Mouse (Mus musculus) spleen, adult 2 months (tissue): Measurements from ENCODE around the gene Olfr132. TPM values are rescaled to one million over a fixed set of nuclear protein-coding genes. Genes with fewer than 3 reads are reported as not detected.
"Not testable (repeated sequence)": the region's sequence is repeated elsewhere in the genome, so short reads cannot be mapped to it uniquely, and the experiment has no call there.

Source experiments
- DNase-seq, 2 experiments: peaks; one replicate each; pipeline versions ENCODE4 v3.0.0 to v3.0.0-alpha.2; 2012 to 2021; ENCODE audit warnings: low spot score in 2 of 2, low read depth in 1 of 2
- H3K27ac ChIP-seq: fragments of 200-500 bp; 2 replicates; pipeline ENCODE4 v1.5.1; 2012; ENCODE audit warnings: low read length, inconsistent platforms; ENCODE audit not compliant: insufficient read depth
- H3K27me3 ChIP-seq: fragments of 200-500 bp; 2 replicates; pipeline ENCODE4 v1.6.1; 2012; ENCODE audit warnings: mild to moderate bottlenecking, moderate library complexity, low read length, inconsistent platforms; ENCODE audit not compliant: control insufficient read depth, insufficient read depth
- H3K36me3 ChIP-seq: fragments of 200-500 bp; 2 replicates; pipeline ENCODE4 v1.6.1; 2012; ENCODE audit warnings: mild to moderate bottlenecking, low read length, inconsistent platforms; ENCODE audit not compliant: control insufficient read depth, insufficient read depth
- H3K4me1 ChIP-seq: fragments of 200-500 bp; 2 replicates; pipeline ENCODE4 v1.6.1; 2011; ENCODE audit warnings: inconsistent platforms; ENCODE audit not compliant: control insufficient read depth, insufficient read depth, insufficient read length
- H3K4me3 ChIP-seq: fragments of 200-500 bp; 2 replicates; pipeline ENCODE4 v1.5.1; 2011; ENCODE audit warnings: mild to moderate bottlenecking, inconsistent platforms; ENCODE audit not compliant: insufficient read depth, insufficient read length; ENCODE audit errors: extremely low read depth
- CTCF ChIP-seq: fragments of 200-500 bp; IDR thresholded peaks from 2 replicates; pipeline ENCODE4 v1.5.1; 2011; ENCODE audit warnings: mild to moderate bottlenecking, inconsistent platforms; ENCODE audit not compliant: insufficient read depth, insufficient read length, insufficient replicate concordance; ENCODE audit errors: extremely low read depth
- POLR2A ChIP-seq: fragments of 200-500 bp; IDR thresholded peaks from 2 replicates; pipeline ENCODE4 v1.6.1; 2011; ENCODE audit warnings: low read depth, low read length, inconsistent platforms
- WGBS: fragments of 180-500 bp; shearing (Covaris S2); methylation state at CpG from one replicate; pipeline ENCODE4 v1.1.7; 2018; 5-methylcytosine and 5-hydroxymethylcytosine counted together
- polyA plus RNA-seq: library from polyadenylated mRNA; depleted of rRNA; stranded (reverse); fragments of >200 nt; gene quantifications from 2 replicates; pipeline ENCODE4 v1.2.3, GENCODE M21; 2012; rRNA removed

Olfr132 gene
- polyA plus RNA-seq = not detected in 2 replicates

GRCm38 (mm10) chr17:38134426-38134825 is at the start of gene Olfr132:
Gene Olfr132 (minus strand): TSS chr17:38134526.
- no peak for DNase-seq
- no peak within 1 kb of the TSS for H3K4me3 ChIP-seq
- H3K27me3 ChIP-seq = no peaks in the 10 kb centered on the region
- WGBS = 76% methylated on average over 1 of the region's 1 CpGs
- no peaks in the 10 kb centered on the region for H3K36me3 ChIP-seq
- H3K4me1 ChIP-seq = no peaks in the 10 kb centered on the region
- H3K27ac ChIP-seq = no peak within 1 kb of the TSS
- TF ChIP-seq POLR2A (no peak), CTCF (no peak)

DNA sequence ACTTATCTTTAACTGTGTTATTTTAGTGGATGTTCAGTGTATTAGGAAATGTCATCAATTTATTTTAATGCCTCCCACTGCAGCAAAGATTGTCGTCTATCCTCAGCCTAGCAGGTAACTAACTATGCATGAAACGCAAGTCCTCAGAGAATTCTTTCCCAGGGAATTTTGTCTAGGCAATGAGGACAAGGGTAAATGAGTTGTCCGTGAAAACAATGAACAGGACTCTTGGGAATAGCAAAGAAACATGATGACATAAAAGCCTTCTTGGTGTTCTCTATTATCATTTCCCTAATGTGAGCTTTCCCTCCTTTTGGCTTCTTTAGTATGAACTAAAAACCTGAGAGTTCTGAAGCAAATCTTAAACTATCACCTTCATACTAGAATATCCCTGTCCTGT is 36.8 kb upstream of the Olfr132 start, which contains the start of gene Olfr134:
Olfr134 (plus strand) TSS at position 301 of the 400 bp plus-strand sequence.
- DNase-seq = no peak
- H3K36me3 ChIP-seq = no peaks in the 10 kb centered on the region
- H3K4me3 ChIP-seq = no peak within 1 kb of the TSS
- no peaks in the 10 kb centered on the region for H3K4me1 ChIP-seq
- H3K27ac ChIP-seq = no peak within 1 kb of the TSS
- WGBS = 75% methylated on average over 3 of the region's 3 CpGs
- no peak for TF ChIP-seq POLR2A
- no peak for TF ChIP-seq CTCF
- H3K27me3 ChIP-seq = no peaks in the 10 kb centered on the region

- 76% methylated on average over 2 of the region's 2 CpGs for WGBS
- H3K27ac ChIP-seq = no peak within 1 kb of the TSS
- no peaks in the 10 kb centered on the region for H3K36me3 ChIP-seq
- H3K27me3 ChIP-seq = no peaks in the 10 kb centered on the region
- DNase-seq = no peak
- TF ChIP-seq POLR2A (no peak), CTCF (no peak)
- no peaks in the 10 kb centered on the region for H3K4me1 ChIP-seq
- H3K4me3 ChIP-seq = no peak within 1 kb of the TSS
These were observed 10.7 kb upstream of the Olfr132 start, which contains the start of gene Olfr133 for GRCm38 (mm10) chr17:38144981-38145380. Gene Olfr133 (plus strand): TSS chr17:38145281.

GRCm38 (mm10) chr17:38125371-38125770 is 9.0 kb downstream of the Olfr132 start:
- not testable (repeated sequence) for H3K27me3 ChIP-seq, H3K36me3 ChIP-seq, H3K4me3 ChIP-seq, DNase-seq, H3K27ac ChIP-seq, H3K4me1 ChIP-seq
- 72% methylated on average over 3 of the region's 3 CpGs for WGBS

DNA sequence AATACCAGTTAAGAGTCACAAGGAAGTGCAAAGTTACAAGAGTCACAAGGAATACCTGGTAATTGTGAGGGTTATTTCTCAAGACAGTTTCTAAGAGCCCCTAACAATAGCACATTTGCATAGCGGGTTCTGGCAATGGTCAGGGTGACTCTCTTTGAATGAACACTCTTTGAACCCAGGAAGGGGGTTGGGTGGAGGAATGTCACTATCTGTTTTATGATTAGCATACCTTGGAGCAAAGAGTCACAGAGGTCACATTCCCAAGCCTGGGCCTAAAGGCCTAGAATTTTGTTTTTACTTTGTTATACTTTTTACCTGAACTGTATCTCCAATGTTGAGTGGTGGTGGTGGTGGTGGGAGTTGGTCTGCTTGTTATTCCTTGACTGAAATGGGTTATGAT is 10.1 kb downstream of the Olfr132 start:
- DNase-seq, H3K27ac ChIP-seq, H3K4me3 ChIP-seq, H3K36me3 ChIP-seq, H3K4me1 ChIP-seq, H3K27me3 ChIP-seq: not testable (repeated sequence)
- 67% methylated on average over 1 of the region's 1 CpGs for WGBS

DNA sequence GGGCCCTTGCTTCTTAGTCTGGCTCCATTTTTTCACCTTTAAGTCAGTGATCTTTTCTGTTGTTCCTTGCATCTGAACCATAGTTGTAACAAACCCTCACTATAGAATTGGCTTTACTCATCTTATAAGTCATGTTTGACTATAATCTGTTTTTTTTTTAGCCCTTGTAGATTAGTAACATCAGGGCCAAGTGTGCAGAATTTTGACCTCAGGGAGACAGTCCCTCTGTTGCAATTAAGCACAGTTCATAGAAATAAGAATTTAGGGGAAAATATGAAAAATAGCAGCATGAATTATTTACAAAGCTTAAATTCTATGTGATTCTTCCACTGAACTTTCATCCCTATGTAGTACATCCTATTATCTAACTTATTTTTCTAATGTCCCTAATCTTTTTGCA is 45.7 kb downstream of the Olfr132 start, which contains the start of gene Olfr131:
Olfr131 (minus strand) TSS at position 101 of the 400 bp plus-strand sequence.
- Histone ChIP-seq H3K27me3 (no peaks in the 10 kb centered on the region), H3K36me3 (no peaks in the 10 kb centered on the region), H3K4me3 (no peak within 1 kb of the TSS; the same call in 1 of the 2 replicates), H3K4me1 (no peaks in the 10 kb centered on the region), H3K27ac (no peak within 1 kb of the TSS)
- TF ChIP-seq POLR2A (no peak), CTCF (no peak)
- DNase-seq = no peak

GRCm38 (mm10) chr17:38082364-38082763 is 52.0 kb downstream of the Olfr132 start:
- Histone ChIP-seq H3K36me3 (no peaks in the 10 kb centered on the region), H3K4me3 (no peak overlapping the region), H3K27me3 (no peaks in the 10 kb centered on the region), H3K4me1 (no peaks in the 10 kb centered on the region), H3K27ac (no peak overlapping the region)
- TF ChIP-seq POLR2A = no peak
- no peak for TF ChIP-seq CTCF
- DNase-seq = no peak
- WGBS = 85% methylated on average over 4 of the region's 4 CpGs

Other genes with a start within 250 kb of the Olfr132 start
- not detected in 2 replicates for gene Olfr127, start 234.1 kb downstream of the Olfr132 start, polyA plus RNA-seq
- not detected in 2 replicates for gene Olfr128, start 214.0 kb downstream of the Olfr132 start, polyA plus RNA-seq
- gene Olfr761, start 181.4 kb downstream of the Olfr132 start, polyA plus RNA-seq = not detected in 2 replicates
- not detected in 2 replicates for gene Olfr129, start 74.4 kb downstream of the Olfr132 start, polyA plus RNA-seq
- gene Olfr130, start 70.6 kb downstream of the Olfr132 start, polyA plus RNA-seq = not detected in 2 replicates
- gene Olfr131, start 45.8 kb downstream of the Olfr132 start, polyA plus RNA-seq = not detected in 2 replicates
- not detected in 2 replicates for gene Olfr133, start 10.8 kb upstream of the Olfr132 start, polyA plus RNA-seq
- not detected in 2 replicates for gene Olfr134, start 36.9 kb upstream of the Olfr132 start, polyA plus RNA-seq
- not detected in 2 replicates for gene Olfr135, start 69.8 kb upstream of the Olfr132 start, polyA plus RNA-seq
- gene Olfr138, start 126.5 kb upstream of the Olfr132 start, polyA plus RNA-seq = not detected in 2 replicates
- gene Olfr137, start 173.0 kb upstream of the Olfr132 start, polyA plus RNA-seq = not detected in 2 replicates
- not detected in 2 replicates for gene Olfr136, start 195.3 kb upstream of the Olfr132 start, polyA plus RNA-seq